In genomic region chr14:34372646-34373045, GRCm38 (mm10) we compare ENCODE assay signal across 10 mouse cellular contexts. TPM values are rescaled to one million over a fixed set of nuclear protein-coding genes. Genes with fewer than 3 reads are reported as not detected.
DNase-seq lines count a peak whose midpoint lies in the region; ATAC-seq lines count a peak whose summit lies in the region.
"Had no signal": no experiment of that assay in that cellular context is flagged by ENCODE, and none has a peak within 500 bp of the region (broad histone marks: within the 10 kb centered on the region; RNA-seq: fewer than 3 reads in every experiment).

No protein-coding gene starts in this region.

- WGBS in midbrain, embryonic 11.5 days, result 81% methylated on average over 6 of the region's 6 CpGs
- WGBS in midbrain, embryonic 13.5 days, result 83% methylated on average over 6 of the region's 6 CpGs
- 79% methylated on average over 6 of the region's 6 CpGs for WGBS in heart, embryonic 12.5 days
- WGBS in limb, embryonic 11.5 days, result 83% methylated on average over 6 of the region's 6 CpGs

- no peaks in the 10 kb centered on the region for H3K9me3 ChIP-seq in midbrain, embryonic 11.5 days (ENCODE audit: control insufficient read depth, low read length)
- no peaks in the 10 kb centered on the region for H3K9me3 ChIP-seq in midbrain, embryonic 13.5 days
- H3K9me3 ChIP-seq in heart, embryonic 12.5 days (replicated peaks), result no peaks in the 10 kb centered on the region
- H3K9me3 ChIP-seq in limb, embryonic 11.5 days (ENCODE audit: control insufficient read depth, low read length), result no peaks in the 10 kb centered on the region
- H3K9me3 ChIP-seq: embryonic facial prominence, embryonic 13.5 days had no signal

- no peak overlapping the region for H3K4me3 ChIP-seq in midbrain, embryonic 11.5 days (ENCODE audit: low read depth, low read length)
- H3K4me3 ChIP-seq in midbrain, embryonic 13.5 days (replicated peaks), result no peak overlapping the region
- no peak overlapping the region for H3K4me3 ChIP-seq in heart, embryonic 12.5 days
- no peak overlapping the region for H3K4me3 ChIP-seq in limb, embryonic 11.5 days (ENCODE audit: low read depth, low read length)
- H3K4me3 ChIP-seq: embryonic facial prominence, embryonic 13.5 days had no signal

- DNase-seq in midbrain, embryonic 11.5 days (ENCODE audit: low spot score, missing footprints), result no peak
- DNase-seq in adrenal gland, adult 18-20 months (ENCODE audit: low spot score in 2 of 2), result peak; percentile 62 to 71
- DNase-seq in cerebellum, postnatal 4 days (ENCODE audit: low spot score in 2 of 2), result peak; percentile 51 to 70
- DNase-seq in limb, embryonic 11.5 days (ENCODE audit: low spot score), result peak; percentile 57
- DNase-seq in right cerebral cortex, postnatal 14 days, result peak; percentile 66

- peak; percentile 53; the same call in 1 of the 2 replicates for ATAC-seq in midbrain, embryonic 11.5 days (ENCODE audit: low FRiP score)
- no peak; the same call in 1 of the 2 replicates for ATAC-seq in midbrain, embryonic 13.5 days
- peak; percentile 23; the same call in 1 of the 2 replicates for ATAC-seq in heart, embryonic 12.5 days (ENCODE audit: insufficient number of reproducible peaks, low FRiP score)
- ATAC-seq in limb, embryonic 11.5 days (ENCODE audit: insufficient number of reproducible peaks, low FRiP score, low TSS enrichment, low read depth), result no peak
- ATAC-seq in monocyte, adult 5-6 weeks (replicated peaks; ENCODE audit: insufficient number of reproducible peaks, low FRiP score, low TSS enrichment, poor library complexity, severe bottlenecking), result no peak

- H3K36me3 ChIP-seq in midbrain, embryonic 11.5 days (ENCODE audit: control insufficient read depth, insufficient read depth, low read length), result no peaks in the 10 kb centered on the region
- H3K36me3 ChIP-seq in midbrain, embryonic 13.5 days, result no peaks in the 10 kb centered on the region
- no peaks in the 10 kb centered on the region for H3K36me3 ChIP-seq in heart, embryonic 12.5 days
- H3K36me3 ChIP-seq in limb, embryonic 11.5 days (ENCODE audit: control insufficient read depth, insufficient read depth, low read length), result no peaks in the 10 kb centered on the region
- H3K36me3 ChIP-seq: embryonic facial prominence, embryonic 13.5 days had no signal

- no peaks in the 10 kb centered on the region; the same call in 1 of the 2 replicates for H3K4me1 ChIP-seq in midbrain, embryonic 11.5 days (ENCODE audit: control insufficient read depth, insufficient read depth, low read length)
- peaks cover 8% of the 10 kb centered on the region; the same call in 1 of the 2 replicates for H3K4me1 ChIP-seq in midbrain, embryonic 13.5 days (replicated peaks)
- peaks cover 15% of the 10 kb centered on the region for H3K4me1 ChIP-seq in heart, embryonic 12.5 days (replicated peaks)
- H3K4me1 ChIP-seq in limb, embryonic 11.5 days (ENCODE audit: control insufficient read depth, insufficient read depth, low read length), result no peaks in the 10 kb centered on the region

- H3K27ac ChIP-seq in midbrain, embryonic 11.5 days (ENCODE audit: low read depth, low read length), result no peak overlapping the region
- no peak overlapping the region for H3K27ac ChIP-seq in midbrain, embryonic 13.5 days
- H3K27ac ChIP-seq in heart, embryonic 12.5 days (ENCODE audit: poor library complexity, severe bottlenecking), result no peak overlapping the region
- H3K27ac ChIP-seq in limb, embryonic 11.5 days (replicated peaks; ENCODE audit: low read depth, low read length), result no peak overlapping the region
- H3K27ac ChIP-seq: embryonic facial prominence, embryonic 13.5 days had no signal

- H3K9ac ChIP-seq in midbrain, embryonic 11.5 days (ENCODE audit: low read length), result no peak overlapping the region
- no peak overlapping the region for H3K9ac ChIP-seq in midbrain, embryonic 13.5 days (replicated peaks)
- H3K9ac ChIP-seq in heart, embryonic 12.5 days, result no peak overlapping the region
- no peak overlapping the region for H3K9ac ChIP-seq in limb, embryonic 11.5 days (ENCODE audit: low read length)
- H3K9ac ChIP-seq: embryonic facial prominence, embryonic 13.5 days had no signal

- H3K4me2 ChIP-seq in midbrain, embryonic 11.5 days, result no peak overlapping the region
- H3K4me2 ChIP-seq in midbrain, embryonic 13.5 days (replicated peaks), result no peak overlapping the region
- H3K4me2 ChIP-seq in heart, embryonic 12.5 days, result no peak overlapping the region
- H3K4me2 ChIP-seq in limb, embryonic 11.5 days (ENCODE audit: low read depth, severe bottlenecking), result no peak overlapping the region
- H3K4me2 ChIP-seq: embryonic facial prominence, embryonic 13.5 days had no signal

- no peaks in the 10 kb centered on the region for H3K27me3 ChIP-seq in midbrain, embryonic 11.5 days (ENCODE audit: control insufficient read depth, insufficient read depth, low read length)
- no peaks in the 10 kb centered on the region for H3K27me3 ChIP-seq in midbrain, embryonic 13.5 days
- no peaks in the 10 kb centered on the region for H3K27me3 ChIP-seq in heart, embryonic 12.5 days (replicated peaks)
- no peaks in the 10 kb centered on the region for H3K27me3 ChIP-seq in limb, embryonic 11.5 days (ENCODE audit: control insufficient read depth, insufficient read depth, low read length)
- H3K27me3 ChIP-seq: embryonic facial prominence, embryonic 13.5 days had no signal

RNA-seq across cellular contexts. Expression of gene Sncg, which starts 1.9 kb away (rescaled TPM):
- polyA plus RNA-seq in midbrain, embryonic 11.5 days (2014; fragmentation: Nextera tagmentation; extraction: Ambion mirVana), result 65.7 and 67.3 TPM in 2 replicates
- 57.7 and 61.2 TPM in 2 replicates for polyA plus RNA-seq in midbrain, embryonic 13.5 days (2015; fragmentation: Nextera tagmentation; extraction: Ambion mirVana)
- 100 to 1,000 TPM in 1 of 2 experiments, 10 to 100 TPM in 1; 16.6 to 229 TPM for total RNA-seq in adrenal gland, adult 18-20 months (2021)
- polyA plus RNA-seq in heart, embryonic 12.5 days (2016; fragmentation: Nextera tagmentation; extraction: Ambion mirVana), result 1.9 and 2.3 TPM in 2 replicates
- 3.1 and 3.5 TPM in 2 replicates for polyA plus RNA-seq in limb, embryonic 11.5 days (2014; fragmentation: Nextera tagmentation; extraction: Ambion mirVana)
- total RNA-seq in monocyte, adult 5-6 weeks (2017), result not detected in 3 replicates

RNA-seq across cellular contexts. Expression of gene Mmrn2, which starts 2.6 kb away (rescaled TPM):
- 4.7 and 5.3 TPM in 2 replicates for polyA plus RNA-seq in midbrain, embryonic 11.5 days (2014; fragmentation: Nextera tagmentation; extraction: Ambion mirVana)
- 4.9 and 5.5 TPM in 2 replicates for polyA plus RNA-seq in midbrain, embryonic 13.5 days (2015; fragmentation: Nextera tagmentation; extraction: Ambion mirVana)
- 10 to 100 TPM; 24.0 to 28.0 TPM for total RNA-seq in adrenal gland, adult 18-20 months (2021)
- polyA plus RNA-seq in heart, embryonic 12.5 days (2016; fragmentation: Nextera tagmentation; extraction: Ambion mirVana), result 31.3 and 32.0 TPM in 2 replicates
- 5.8 and 6.3 TPM in 2 replicates for polyA plus RNA-seq in limb, embryonic 11.5 days (2014; fragmentation: Nextera tagmentation; extraction: Ambion mirVana)
- not detected in 3 replicates for total RNA-seq in monocyte, adult 5-6 weeks (2017)

RNA-seq across cellular contexts. Expression of gene Fam25c, which starts 17.4 kb away (rescaled TPM):
- polyA plus RNA-seq in midbrain, embryonic 11.5 days (2014; fragmentation: Nextera tagmentation; extraction: Ambion mirVana), result not detected in 2 replicates
- not detected in 2 replicates for polyA plus RNA-seq in midbrain, embryonic 13.5 days (2015; fragmentation: Nextera tagmentation; extraction: Ambion mirVana)
- not detected for total RNA-seq in adrenal gland, adult 18-20 months (2021)
- not detected in 2 replicates for polyA plus RNA-seq in heart, embryonic 12.5 days (2016; fragmentation: Nextera tagmentation; extraction: Ambion mirVana)
- not detected in 2 replicates for polyA plus RNA-seq in limb, embryonic 11.5 days (2014; fragmentation: Nextera tagmentation; extraction: Ambion mirVana)
- not detected in 3 replicates for total RNA-seq in monocyte, adult 5-6 weeks (2017)
- total RNA-seq: layer of hippocampus, postnatal 25 days had no signal

Comparison
In these comparisons a context has a peak if more than half of its experiments do, and no peak if none do; other contexts are left out.
1. ATAC-seq: peak in midbrain, embryonic 11.5 days (single experiment) and heart, embryonic 12.5 days (single experiment); none in midbrain, embryonic 13.5 days (single experiment), limb, embryonic 11.5 days (single experiment) and monocyte, adult 5-6 weeks (single experiment).
2. RNA of gene Sncg, which starts 1.9 kb away (polyA plus RNA-seq): 65.7 to 67.3 TPM in midbrain, embryonic 11.5 days and 57.7 to 61.2 TPM in midbrain, embryonic 13.5 days; 3.1 to 3.5 TPM in limb, embryonic 11.5 days and 1.9 to 2.3 TPM in heart, embryonic 12.5 days; every median in the first group is over 10 times any median in the second.